Mouse (Mus musculus): ENCODE measurements around the gene Rnasek.
A peak's percentile ranks its signal among the peaks of the same experiment; 100 is the strongest.

Gene Rnasek

GRCm38 (mm10) chr11:70235254-70235900 lies 4.3 kb downstream of the Rnasek start:
- DNase-seq: no peak

DNA sequence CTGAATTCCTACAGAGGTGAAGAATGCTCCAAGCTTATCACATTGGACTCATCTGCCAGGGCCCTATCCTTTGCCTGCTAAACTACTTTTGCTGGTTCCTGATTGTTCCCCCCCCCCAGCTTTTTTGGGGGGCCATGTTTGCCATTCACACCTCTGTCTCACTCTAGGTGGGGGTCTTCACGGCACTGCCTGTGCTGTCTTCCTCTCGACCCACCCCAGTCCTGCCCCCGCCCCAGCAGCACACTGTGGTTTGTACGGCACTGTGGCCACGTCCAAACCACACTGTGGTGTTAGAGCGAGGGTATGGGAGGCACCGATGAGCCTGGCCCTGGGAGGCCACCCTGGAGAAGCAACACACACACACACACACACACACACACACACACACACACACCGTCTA lies 5.1 kb downstream of the Rnasek start:
- DNase-seq: no peak

DNA sequence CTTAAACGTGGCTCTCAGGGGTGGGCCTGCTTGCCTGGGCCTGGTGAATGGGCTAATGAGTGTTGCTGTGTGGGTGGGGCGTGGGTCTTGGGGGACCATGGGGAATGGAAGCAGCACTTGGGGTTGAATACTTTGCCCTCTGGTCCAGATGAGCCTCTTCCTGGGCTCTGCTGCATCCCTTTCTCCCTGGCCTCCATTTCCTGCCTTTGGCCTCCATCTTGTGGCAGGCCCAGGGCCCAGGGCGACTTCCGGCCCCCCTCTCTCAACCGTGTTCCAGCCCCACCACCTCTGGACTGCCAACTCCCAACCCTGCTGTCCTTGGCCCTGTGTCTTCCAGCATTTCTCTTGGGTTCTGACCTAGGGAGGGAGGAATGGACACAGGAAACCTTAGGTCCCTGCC lies 5.6 kb downstream of the Rnasek start:
- peak; percentile 29 to 47 for DNase-seq

- DNase-seq: peak; percentile 44 to 62
Observed at GRCm38 (mm10) chr11:70233016-70233415, 6.6 kb downstream of the Rnasek start.

DNA sequence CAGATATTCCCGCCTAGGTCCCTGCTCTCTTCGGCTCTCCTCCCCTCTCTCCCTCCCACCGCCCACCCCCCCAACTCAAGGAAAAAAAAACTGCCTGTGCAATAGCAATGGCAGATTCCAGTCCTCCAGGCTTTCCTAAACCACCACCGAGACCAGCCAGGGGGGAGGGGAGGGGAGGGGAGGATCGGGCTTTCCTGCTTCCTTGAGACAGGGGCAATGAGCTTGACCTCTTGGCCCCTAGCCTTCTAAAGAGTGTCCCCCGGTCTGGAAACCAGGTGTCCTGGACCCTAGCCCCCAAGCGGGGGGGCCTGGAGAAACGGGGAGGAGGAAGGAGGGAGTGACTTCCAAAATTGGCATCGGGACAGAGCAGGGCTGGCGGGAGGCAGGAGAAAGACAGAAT lies 7.1 kb downstream of the Rnasek start:
- DNase-seq: peak; percentile 73 to 83

GRCm38 (mm10) chr11:70230239-70230727 lies 9.4 kb downstream of the Rnasek start:
- DNase-seq: peak; percentile 91 to 92

DNA sequence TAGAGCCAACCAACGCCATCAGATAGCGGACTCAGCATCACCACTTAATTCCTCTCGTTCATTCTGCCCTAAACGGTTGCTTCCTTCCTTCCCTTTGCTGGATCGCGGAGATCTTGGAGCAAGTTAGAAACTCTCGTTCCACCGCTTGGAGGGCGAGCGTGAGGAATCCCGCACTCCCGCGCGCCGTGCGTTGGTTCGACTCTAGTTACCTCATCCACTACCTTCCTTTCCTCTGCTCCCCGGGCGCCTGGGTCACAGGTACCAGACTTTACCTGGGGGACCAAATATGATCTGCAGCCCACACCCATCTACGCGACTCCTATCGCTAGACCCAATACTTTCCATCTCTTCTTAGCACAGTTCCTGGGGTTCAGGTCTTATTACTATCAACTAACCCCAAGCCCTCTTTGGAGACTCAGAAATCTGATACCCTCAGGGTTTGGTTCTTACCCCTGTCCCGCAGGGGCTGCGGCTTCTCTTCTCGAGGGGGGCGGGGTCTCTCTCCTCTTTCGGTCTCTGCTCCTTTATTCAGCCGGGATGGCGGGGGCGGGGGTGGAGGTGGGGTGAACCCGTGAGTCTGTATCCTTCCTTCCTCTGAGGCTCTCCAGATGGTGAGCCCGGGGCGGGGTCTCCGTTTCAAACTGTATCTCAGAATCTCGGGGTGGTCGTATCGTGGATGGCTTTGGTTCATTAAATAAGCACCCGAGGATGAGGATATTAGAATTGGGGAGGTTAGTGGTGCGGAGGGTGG lies 10.2 kb downstream of the Rnasek start, which contains the start of gene Bcl6b:
Bcl6b (minus strand) TSS at position 539 of the 751 bp plus-strand sequence.
- DNase-seq: peak; percentile 69 to 77

GRCm38 (mm10) chr11:70228828-70229227 lies 10.8 kb downstream of the Rnasek start:
- peak; percentile 90 to 93 for DNase-seq

GRCm38 (mm10) chr11:70227661-70228245 lies 11.9 kb downstream of the Rnasek start:
- no peak for DNase-seq

DNA sequence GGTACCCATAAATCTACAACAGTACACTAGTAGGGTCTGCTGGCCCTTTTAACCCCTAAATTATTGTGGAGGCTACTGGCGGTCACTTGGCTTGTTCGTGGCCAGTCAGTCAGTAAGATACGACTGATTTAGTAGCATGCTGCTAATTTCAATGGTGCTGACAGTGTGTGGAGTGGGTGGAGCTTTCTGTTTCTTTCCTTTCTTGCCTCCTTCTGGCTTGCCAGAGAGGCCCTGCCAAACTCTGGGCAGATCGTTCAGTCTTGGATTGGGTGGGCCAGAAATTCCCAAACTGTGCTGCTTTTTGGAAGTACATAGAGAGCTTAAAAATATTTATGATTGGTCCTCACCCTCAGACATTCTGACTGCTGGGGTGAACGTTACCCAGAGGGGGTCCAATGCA lies 12.5 kb downstream of the Rnasek start:
- no peak for DNase-seq

DNA sequence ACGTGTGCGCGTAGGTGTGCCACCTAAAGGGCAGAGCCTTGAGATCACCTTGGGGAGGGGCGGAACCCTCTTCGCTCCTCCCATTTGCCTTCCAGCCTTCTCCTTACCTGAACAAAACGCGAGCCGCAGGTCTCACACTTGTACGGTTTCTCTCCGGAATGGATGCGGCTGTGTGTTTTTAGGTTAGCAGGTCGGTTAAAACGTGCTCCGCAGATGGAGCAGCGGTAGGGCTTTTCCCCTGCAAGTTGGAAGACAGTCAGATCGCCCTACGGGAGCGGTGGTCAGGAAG lies 13.1 kb downstream of the Rnasek start:
- peak in 1 of 2 experiments; percentile 47 for DNase-seq

GRCm38 (mm10) chr11:70225798-70226601 lies 13.6 kb downstream of the Rnasek start:
- peak in 1 of 2 experiments; percentile 46 for DNase-seq

GRCm38 (mm10) chr11:70223724-70224123 lies 15.9 kb downstream of the Rnasek start:
- DNase-seq: peak; percentile 37 to 60

DNA sequence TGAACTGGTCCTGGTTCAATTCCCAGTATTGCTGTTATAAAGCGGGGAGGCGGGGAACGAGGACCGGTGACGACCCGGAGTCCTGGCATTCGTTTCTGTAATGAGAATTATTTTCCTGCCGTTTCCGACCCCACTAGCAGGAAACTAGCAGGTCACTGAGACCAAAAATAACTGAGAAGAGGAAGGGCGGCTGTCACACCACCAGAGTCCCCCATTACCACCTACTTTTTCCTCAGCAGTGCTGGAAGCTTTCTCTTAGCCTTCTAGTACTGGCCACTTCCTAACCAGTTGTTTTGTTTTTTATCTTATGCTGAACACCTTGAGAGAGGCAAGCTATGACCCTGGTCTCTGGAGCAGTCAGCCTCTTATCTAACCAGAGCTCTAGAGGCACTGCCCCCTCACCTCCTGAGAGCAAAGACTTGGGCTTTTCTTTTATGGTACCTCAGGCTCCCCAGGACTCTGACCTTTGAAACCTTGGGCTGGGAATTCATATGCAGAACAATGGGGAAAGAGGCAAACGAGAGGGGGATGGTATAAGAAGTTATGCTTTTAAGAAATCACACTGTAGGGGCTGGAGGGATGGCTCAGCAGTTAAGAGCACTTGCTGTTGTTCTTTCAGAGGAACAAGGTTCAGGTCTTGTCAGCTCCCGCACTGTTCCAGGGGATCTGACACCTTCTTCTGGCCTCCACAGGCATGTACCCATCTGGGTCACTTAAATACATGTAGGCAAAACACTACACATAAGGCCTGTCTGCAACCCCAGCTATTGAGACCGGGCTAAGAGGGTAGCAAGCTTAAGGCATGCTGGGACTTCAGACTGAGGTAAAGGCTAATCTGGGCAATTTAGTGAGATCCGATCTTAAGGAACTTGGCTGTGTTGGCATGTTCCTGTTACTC lies 17.8 kb downstream of the Rnasek start:
- DNase-seq: peak in 1 of 2 experiments; percentile 47

DNA sequence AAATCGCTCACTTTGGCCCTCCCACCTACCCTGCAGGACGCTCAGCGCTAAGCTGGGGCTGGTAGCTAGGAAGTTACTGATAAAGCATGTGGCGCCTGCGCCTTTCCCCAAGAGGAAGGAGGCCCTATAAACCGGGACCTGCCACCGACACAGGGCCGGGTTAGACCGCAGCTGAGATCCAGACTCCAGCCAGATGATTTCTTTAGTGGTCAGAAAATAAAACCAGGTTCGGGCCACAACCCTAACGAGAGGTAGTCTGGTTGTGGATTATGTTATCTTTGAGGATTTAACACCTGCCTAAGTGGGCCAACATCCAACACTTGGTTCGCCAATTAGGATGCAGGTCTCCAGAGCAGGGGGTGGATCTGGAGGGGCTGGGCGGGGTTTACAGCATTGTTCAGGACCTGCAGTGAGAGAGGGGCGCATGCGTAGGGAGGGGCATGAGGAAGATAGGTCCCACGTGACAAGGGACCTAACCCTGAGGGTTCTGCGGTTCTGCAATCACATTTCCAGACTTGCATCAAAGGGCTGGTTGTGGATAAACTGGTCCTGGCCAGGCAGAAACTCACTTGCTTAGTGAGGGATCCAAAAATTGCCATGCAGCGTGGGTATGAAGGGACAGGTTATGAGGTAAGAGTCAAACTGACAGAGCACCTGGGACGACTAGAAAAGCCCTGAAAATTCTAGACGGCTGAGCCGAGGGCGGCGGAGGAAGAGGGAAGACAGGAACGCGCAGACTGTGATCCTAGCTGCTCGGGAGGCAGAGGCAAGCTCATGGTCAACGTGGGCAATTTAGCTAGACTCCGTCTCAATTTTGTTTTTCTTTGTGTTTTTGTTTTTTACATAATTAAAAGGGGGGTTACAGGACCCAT lies 18.7 kb downstream of the Rnasek start, which contains the start of gene Slc16a13:
Slc16a13 (minus strand) TSS at position 334 of the 872 bp plus-strand sequence.
- peak; percentile 94 to 97 for DNase-seq

DNA sequence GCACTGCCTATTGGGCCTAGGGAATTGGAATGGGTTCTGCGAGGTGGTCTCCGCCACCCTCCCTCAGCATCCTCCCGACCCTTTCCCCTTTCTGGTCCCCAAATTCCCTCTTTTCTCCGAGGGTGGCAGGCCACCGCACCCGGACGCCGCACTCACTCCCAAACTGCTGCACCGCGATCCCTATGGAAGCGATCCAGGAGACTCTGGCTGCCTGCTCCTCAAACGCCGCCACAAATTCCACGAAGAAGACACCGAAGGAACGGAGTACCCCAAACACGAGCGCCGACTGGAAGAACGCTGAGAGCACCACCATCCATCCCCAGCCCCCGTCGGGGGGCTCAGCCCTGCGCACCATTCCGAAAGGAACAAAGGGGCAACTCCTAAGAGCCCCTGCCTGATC lies 19.3 kb downstream of the Rnasek start:
- DNase-seq: no peak

DNA sequence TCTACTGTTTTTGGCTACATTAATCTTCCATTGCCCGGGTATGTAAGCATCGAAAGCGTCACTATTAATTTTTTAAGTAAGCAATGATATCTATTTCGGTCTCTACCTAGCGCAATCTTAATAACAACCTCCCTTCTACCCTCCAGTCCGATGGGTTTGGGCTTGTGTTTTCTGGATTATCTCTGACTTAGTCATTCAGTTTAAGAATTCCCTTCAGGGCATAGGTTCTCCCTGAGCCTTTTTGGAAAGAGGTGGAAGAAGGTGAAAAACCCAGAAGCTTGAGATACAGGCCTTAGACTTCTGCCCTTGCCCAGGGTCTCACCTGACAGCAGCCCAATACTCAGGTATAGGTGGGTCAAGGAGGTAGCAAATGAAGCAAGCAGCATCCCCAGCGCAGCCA lies 19.8 kb downstream of the Rnasek start:
- DNase-seq: no peak

GRCm38 (mm10) chr11:70218741-70219470 lies 20.7 kb downstream of the Rnasek start:
- no peak for DNase-seq

GRCm38 (mm10) chr11:70218039-70218438 lies 21.6 kb downstream of the Rnasek start:
- DNase-seq: no peak

DNA sequence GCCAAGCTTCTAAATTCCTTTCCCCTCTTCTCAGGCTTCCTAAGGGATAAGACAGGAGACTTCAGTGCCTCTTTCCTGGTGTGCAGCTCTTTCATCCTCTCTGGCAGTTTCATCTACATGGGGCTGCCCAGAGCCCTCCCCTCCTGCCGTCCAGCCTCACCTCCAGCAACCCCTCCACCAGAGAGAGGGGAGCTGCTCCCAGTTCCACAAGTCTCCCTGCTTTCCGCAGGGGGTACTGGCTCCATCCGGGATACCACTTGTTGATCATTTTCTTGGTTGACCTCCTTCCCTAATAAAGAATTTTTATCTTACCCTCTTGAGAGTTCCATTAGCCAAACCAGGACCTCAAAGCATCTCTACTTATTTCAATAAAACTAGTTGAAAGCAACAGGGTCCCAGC lies 23.5 kb downstream of the Rnasek start:
- no peak for DNase-seq
